In the genomic region with DNA sequence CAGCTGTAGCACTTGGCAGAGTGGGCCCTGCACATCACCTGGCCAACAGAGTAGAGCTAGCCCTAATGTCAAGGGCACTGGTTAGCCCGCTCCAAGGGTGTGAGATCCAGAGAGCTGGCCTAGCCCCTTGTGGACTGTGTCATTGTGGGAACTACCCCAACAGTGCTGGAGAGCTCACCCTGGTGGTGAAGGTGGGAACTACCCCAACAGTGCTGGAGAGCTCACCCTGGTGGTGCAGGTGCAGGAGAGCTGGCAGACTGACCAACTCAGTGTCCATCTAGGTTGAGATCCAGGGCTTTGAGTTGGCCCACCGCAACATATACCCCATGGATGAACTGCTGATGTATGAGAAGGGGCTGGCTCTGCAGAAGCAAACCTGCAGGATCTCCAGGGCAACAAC, we compare ENCODE assay signal across 13 mouse cellular contexts.
DNase-seq lines count a peak whose midpoint lies in the region; ATAC-seq and TF ChIP-seq lines count a peak whose summit lies in the region.
"Had no signal": no experiment of that assay in that cellular context is flagged by ENCODE, and none has a peak within 500 bp of the region (broad histone marks: within the 10 kb centered on the region; RNA-seq: fewer than 3 reads in every experiment).

No protein-coding gene starts in this region.

- H3K4me3 ChIP-seq in liver, adult 2 months (ENCODE audit: insufficient read depth, low read depth, low read length): no peak overlapping the region
- no peak overlapping the region for H3K4me3 ChIP-seq in liver, embryonic 12.5 days
- no peak overlapping the region for H3K4me3 ChIP-seq in cortical plate, adult 2 months (ENCODE audit: insufficient read depth, low read length)
- H3K4me3 ChIP-seq: heart, embryonic 15.5 days; intestine, embryonic 15.5 days; neural tube, embryonic 13.5 days had no signal

- no peak overlapping the region for H3K27ac ChIP-seq in liver, adult 2 months (replicated peaks; ENCODE audit: insufficient read depth, low read depth, low read length)
- H3K27ac ChIP-seq in liver, embryonic 12.5 days: no peak overlapping the region
- H3K27ac ChIP-seq in cortical plate, adult 2 months (ENCODE audit: insufficient read depth, low read length): no peak overlapping the region
- H3K27ac ChIP-seq: heart, embryonic 15.5 days; intestine, embryonic 15.5 days; neural tube, embryonic 13.5 days had no signal

- TF ChIP-seq CTCF in liver, adult 2 months (IDR thresholded peaks at IDR 0.05; ENCODE audit: low read depth, low read length): peak; percentile 93
- 0 out of 2 replicates have a peak, but pooled peaks have one; percentile 1 for TF ChIP-seq CTCF in cortical plate, adult 2 months (IDR thresholded peaks at IDR 0.05; ENCODE audit: extremely low read depth, insufficient read depth, low read length)

- peak; percentile 5 to 6 for DNase-seq in cerebellum, postnatal 10 days
- no peak for DNase-seq in cerebellum, adult 9-11 months
- peak; percentile 53 for DNase-seq in liver, adult 2 months (ENCODE audit: extremely low read depth, low read depth, low spot score)
- DNase-seq in B cell, adult 2 months: peak; percentile 2 to 3
- no peak for DNase-seq in embryo, embryonic 10.5 days (ENCODE audit: low spot score)
- no peak for DNase-seq in layer of hippocampus, adult 18-20 months (ENCODE audit: low spot score in 2 of 2)
- DNase-seq: left cerebral cortex, postnatal 4 days had no signal

- no peak overlapping the region for H3K9ac ChIP-seq in liver, adult 2 months (ENCODE audit: low read depth, low read length)
- no peak overlapping the region for H3K9ac ChIP-seq in liver, embryonic 12.5 days
- H3K9ac ChIP-seq: heart, embryonic 15.5 days; intestine, embryonic 15.5 days; neural tube, embryonic 13.5 days had no signal

- no peak for TF ChIP-seq POLR2A in liver, adult 2 months (IDR thresholded peaks at IDR 0.05; ENCODE audit: extremely low read depth, insufficient read depth, low read length)
- no peak for TF ChIP-seq POLR2A in cortical plate, adult 2 months (IDR thresholded peaks at IDR 0.05; ENCODE audit: extremely low read depth, insufficient read depth, low read length)

- H3K36me3 ChIP-seq in liver, adult 2 months (ENCODE audit: control insufficient read depth, insufficient read depth, low read length): no peaks in the 10 kb centered on the region
- no peaks in the 10 kb centered on the region for H3K36me3 ChIP-seq in liver, embryonic 12.5 days
- H3K36me3 ChIP-seq: heart, embryonic 15.5 days; intestine, embryonic 15.5 days; neural tube, embryonic 13.5 days had no signal

- no peaks in the 10 kb centered on the region for H3K27me3 ChIP-seq in liver, adult 2 months (ENCODE audit: control insufficient read depth, insufficient read depth, low read length)
- H3K27me3 ChIP-seq in liver, embryonic 12.5 days (replicated peaks): no peaks in the 10 kb centered on the region
- H3K27me3 ChIP-seq: heart, embryonic 15.5 days; intestine, embryonic 15.5 days; neural tube, embryonic 13.5 days had no signal

- H3K79me2 ChIP-seq in liver, adult 2 months (ENCODE audit: control insufficient read depth, insufficient read depth, low read length): no peaks in the 10 kb centered on the region

- H3K4me2 ChIP-seq in liver, embryonic 12.5 days: no peak overlapping the region
- H3K4me2 ChIP-seq: heart, embryonic 15.5 days; intestine, embryonic 15.5 days; neural tube, embryonic 13.5 days had no signal

- WGBS in liver, adult 2 months: 84% methylated on average over 2 of the region's 2 CpGs
- WGBS in liver, embryonic 12.5 days (ENCODE audit: insufficient replicate concordance): 63% methylated on average over 2 of the region's 2 CpGs

- ATAC-seq in liver, embryonic 12.5 days: no peak
- ATAC-seq: activated CD4-positive, CD25-positive, alpha-beta regulatory T cell, adult 4 months; intestine, embryonic 15.5 days had no signal

- H3K4me1 ChIP-seq in liver, adult 2 months (ENCODE audit: control insufficient read depth, insufficient read depth, low read length): no peaks in the 10 kb centered on the region
- H3K4me1 ChIP-seq in liver, embryonic 12.5 days: no peaks in the 10 kb centered on the region
- H3K4me1 ChIP-seq in cortical plate, adult 2 months (ENCODE audit: control insufficient read depth, insufficient read depth, low read length): no peaks in the 10 kb centered on the region
- H3K4me1 ChIP-seq: intestine, embryonic 15.5 days had no signal

- no peaks in the 10 kb centered on the region for H3K9me3 ChIP-seq in liver, embryonic 12.5 days (replicated peaks)
- H3K9me3 ChIP-seq: heart, embryonic 15.5 days; intestine, embryonic 15.5 days; neural tube, embryonic 13.5 days had no signal

Comparison
In these comparisons a context has a peak if more than half of its experiments do, and no peak if none do; other contexts are left out.
1. DNase-seq: peak in cerebellum, postnatal 10 days (2 of 2), liver, adult 2 months (single experiment) and B cell, adult 2 months (2 of 2); none in cerebellum, adult 9-11 months (single experiment), embryo, embryonic 10.5 days (single experiment) and layer of hippocampus, adult 18-20 months (0 of 2).